Mouse (Mus musculus) cortical plate, adult 2 months (tissue): Measurements from ENCODE around the gene Mapk12.

Experiments used
- CTCF ChIP-seq: fragments of 200-500 bp; IDR thresholded peaks from 2 replicates; pipeline ENCODE4 v1.5.1; 2011; ENCODE audit warnings: mild to moderate bottlenecking, control low read depth, low read length; ENCODE audit not compliant: insufficient read depth; ENCODE audit errors: extremely low read depth
- POLR2A ChIP-seq: fragments of 200-500 bp; IDR thresholded peaks from 2 replicates; pipeline ENCODE4 v1.6.1; 2011; ENCODE audit warnings: mild to moderate bottlenecking, low read length, control low read depth; ENCODE audit not compliant: insufficient read depth; ENCODE audit errors: extremely low read depth

- no peak for TF ChIP-seq CTCF
- no peak for TF ChIP-seq POLR2A
These were observed 22.5 kb downstream of the Mapk12 start for GRCm38 (mm10) chr15:89118007-89118406.
